Mouse (Mus musculus): ENCODE data around the gene C330021F23Rik. TPM values are rescaled to one million over a fixed set of nuclear protein-coding genes. Genes with fewer than 3 reads are reported as not detected.
"Not testable (repeated sequence)": the region's sequence is repeated elsewhere in the genome, so short reads cannot be mapped to it uniquely, and the experiment has no call there.

The C330021F23Rik gene
- polyA plus RNA-seq, 1 experiment from 2014 or later = 2.8 TPM

GRCm38 (mm10) chr8:3568378-3568777, 588 bp downstream of the C330021F23Rik start:
- Histone ChIP-seq H3K27ac (replicated peaks) (no peak overlapping the region), H3K9me3 (no peaks in the 10 kb centered on the region), H3K4me2 (replicated peaks) (peak overlapping the region; percentile 52), H3K4me3 (peak overlapping the region; percentile 36), H3K27me3 (no peaks in the 10 kb centered on the region), H3K4me1 (peaks cover 20% of the 10 kb centered on the region), H3K36me3 (no peaks in the 10 kb centered on the region), H3K9ac (replicated peaks) (peak overlapping the region; percentile 46; the same call in 1 of the 2 replicates)
- no peak for ATAC-seq (ENCODE audit: low FRiP score, low read depth)
- WGBS = 4% methylated on average over 7 of the region's 7 CpGs

GRCm38 (mm10) chr8:3569784-3570183, 2.0 kb downstream of the C330021F23Rik start:
- Histone ChIP-seq H3K9me3 (no peaks in the 10 kb centered on the region), H3K9ac (replicated peaks) (no peak overlapping the region), H3K4me2 (replicated peaks) (no peak overlapping the region), H3K36me3 (no peaks in the 10 kb centered on the region), H3K4me1 (peaks cover 20% of the 10 kb centered on the region), H3K27me3 (no peaks in the 10 kb centered on the region), H3K27ac (replicated peaks) (no peak overlapping the region), H3K4me3 (no peak overlapping the region)
- no peak for ATAC-seq (ENCODE audit: low FRiP score, low read depth)
- WGBS = 87% methylated on average over 5 of the region's 5 CpGs

- no peak overlapping the region for H3K4me3 ChIP-seq
- H3K4me2 ChIP-seq (replicated peaks) = no peak overlapping the region
- no peak overlapping the region for H3K27ac ChIP-seq (replicated peaks)
- no peaks in the 10 kb centered on the region for H3K36me3 ChIP-seq
- WGBS = 96% methylated on average over 3 of the region's 3 CpGs
- no peaks in the 10 kb centered on the region for H3K9me3 ChIP-seq
- ATAC-seq (ENCODE audit: low FRiP score, low read depth) = no peak
- no peak overlapping the region for H3K9ac ChIP-seq (replicated peaks)
- no peaks in the 10 kb centered on the region for H3K4me1 ChIP-seq
- H3K27me3 ChIP-seq = no peaks in the 10 kb centered on the region
Observed at GRCm38 (mm10) chr8:3574546-3574945, 6.8 kb downstream of the C330021F23Rik start.

- H3K4me1 ChIP-seq = no peaks in the 10 kb centered on the region
- H3K27me3 ChIP-seq = no peaks in the 10 kb centered on the region
- no peak overlapping the region for H3K9ac ChIP-seq (replicated peaks)
- H3K9me3 ChIP-seq = no peaks in the 10 kb centered on the region
- ATAC-seq (ENCODE audit: low FRiP score, low read depth) = no peak
- H3K36me3 ChIP-seq = no peaks in the 10 kb centered on the region
- H3K4me3 ChIP-seq = no peak overlapping the region
- 82% methylated on average over 15 of the region's 15 CpGs for WGBS
- no peak overlapping the region for H3K27ac ChIP-seq (replicated peaks)
- H3K4me2 ChIP-seq (replicated peaks) = no peak overlapping the region
Observed at GRCm38 (mm10) chr8:3576211-3576960, 8.6 kb downstream of the C330021F23Rik start.

- no peaks in the 10 kb centered on the region for H3K27me3 ChIP-seq
- 79% methylated on average over 9 of the region's 9 CpGs for WGBS
- H3K9ac ChIP-seq (replicated peaks) = no peak overlapping the region
- no peaks in the 10 kb centered on the region for H3K36me3 ChIP-seq
- no peak overlapping the region for H3K27ac ChIP-seq (replicated peaks)
- no peak overlapping the region for H3K4me2 ChIP-seq (replicated peaks)
- no peaks in the 10 kb centered on the region for H3K4me1 ChIP-seq
- no peaks in the 10 kb centered on the region for H3K9me3 ChIP-seq
- ATAC-seq (ENCODE audit: low FRiP score, low read depth) = no peak
- H3K4me3 ChIP-seq = no peak overlapping the region
Observed at GRCm38 (mm10) chr8:3579390-3580364, 11.9 kb downstream of the C330021F23Rik start.

- H3K4me1 ChIP-seq; H3K4me2 ChIP-seq (replicated peaks); H3K9me3 ChIP-seq; H3K36me3 ChIP-seq; H3K9ac ChIP-seq (replicated peaks); H3K27me3 ChIP-seq; H3K27ac ChIP-seq (replicated peaks); ATAC-seq (ENCODE audit: low FRiP score, low read depth); H3K4me3 ChIP-seq: not testable (repeated sequence)
- WGBS = 87% methylated on average over 3 of the region's 3 CpGs
Observed at GRCm38 (mm10) chr8:3581961-3582360, 14.2 kb downstream of the C330021F23Rik start.

GRCm38 (mm10) chr8:3586452-3586851, 18.7 kb downstream of the C330021F23Rik start:
- H3K27me3 ChIP-seq = peaks cover 12% of the 10 kb centered on the region; the same call in 1 of the 2 replicates
- H3K9ac ChIP-seq (replicated peaks) = no peak overlapping the region
- peaks cover 9% of the 10 kb centered on the region; the same call in 1 of the 2 replicates for H3K4me1 ChIP-seq
- no peak for ATAC-seq (ENCODE audit: low FRiP score, low read depth)
- WGBS = 89% methylated on average over 2 of the region's 2 CpGs
- no peak overlapping the region for H3K27ac ChIP-seq (replicated peaks)
- no peaks in the 10 kb centered on the region for H3K36me3 ChIP-seq
- no peaks in the 10 kb centered on the region for H3K9me3 ChIP-seq
- no peak overlapping the region for H3K4me3 ChIP-seq
- H3K4me2 ChIP-seq (replicated peaks) = no peak overlapping the region

- Histone ChIP-seq H3K4me2 (replicated peaks) (peak within 1 kb of the TSS; percentile 85), H3K4me3 (peak within 1 kb of the TSS; percentile 90), H3K27ac (replicated peaks) (peak within 1 kb of the TSS; percentile 79), H3K4me1 (peaks cover 9% of the 10 kb centered on the region; the same call in 1 of the 2 replicates), H3K27me3 (peaks cover 12% of the 10 kb centered on the region; the same call in 1 of the 2 replicates), H3K36me3 (no peaks in the 10 kb centered on the region), H3K9ac (replicated peaks) (peak within 1 kb of the TSS; percentile 93), H3K9me3 (no peaks in the 10 kb centered on the region)
- ATAC-seq (ENCODE audit: low FRiP score, low read depth) = no peak
- WGBS = 7% methylated on average over 7 of the region's 7 CpGs
Observed at GRCm38 (mm10) chr8:3586993-3587390, 19.2 kb downstream of the C330021F23Rik start, which contains the start of gene Camsap3. TSS of gene Camsap3 (plus strand) at chr8:3587293.

- H3K4me2 ChIP-seq (replicated peaks) = peak overlapping the region; percentile 85
- peak overlapping the region; percentile 90 for H3K4me3 ChIP-seq
- peak overlapping the region; percentile 93 for H3K9ac ChIP-seq (replicated peaks)
- no peaks in the 10 kb centered on the region for H3K9me3 ChIP-seq
- H3K27ac ChIP-seq (replicated peaks) = peak overlapping the region; percentile 79
- peak; percentile 82 for ATAC-seq (ENCODE audit: low FRiP score, low read depth)
- WGBS = under 1% methylated on average over 74 of the region's 77 CpGs
- H3K4me1 ChIP-seq = peaks cover 9% of the 10 kb centered on the region; the same call in 1 of the 2 replicates
- peaks cover 12% of the 10 kb centered on the region; the same call in 1 of the 2 replicates for H3K27me3 ChIP-seq
- H3K36me3 ChIP-seq = no peaks in the 10 kb centered on the region
Observed at GRCm38 (mm10) chr8:3587391-3588257, 19.8 kb downstream of the C330021F23Rik start.

- no peaks in the 10 kb centered on the region for H3K36me3 ChIP-seq
- peak overlapping the region; percentile 85 for H3K4me2 ChIP-seq (replicated peaks)
- peak overlapping the region; percentile 93 for H3K9ac ChIP-seq (replicated peaks)
- H3K4me1 ChIP-seq = peaks cover 9% of the 10 kb centered on the region; the same call in 1 of the 2 replicates
- ATAC-seq (ENCODE audit: low FRiP score, low read depth) = peak; percentile 68
- H3K9me3 ChIP-seq = no peaks in the 10 kb centered on the region
- H3K27me3 ChIP-seq = peaks cover 12% of the 10 kb centered on the region; the same call in 1 of the 2 replicates
- H3K4me3 ChIP-seq = peak overlapping the region; percentile 90
- H3K27ac ChIP-seq (replicated peaks) = peak overlapping the region; percentile 79
- 2% methylated on average over 11 of the region's 11 CpGs for WGBS
Observed at GRCm38 (mm10) chr8:3588258-3588633, 20.5 kb downstream of the C330021F23Rik start.

- no peaks in the 10 kb centered on the region for H3K9me3 ChIP-seq
- no peak overlapping the region for H3K4me3 ChIP-seq
- H3K27me3 ChIP-seq = no peaks in the 10 kb centered on the region
- no peak overlapping the region for H3K27ac ChIP-seq (replicated peaks)
- H3K4me2 ChIP-seq (replicated peaks) = no peak overlapping the region
- no peak overlapping the region for H3K9ac ChIP-seq (replicated peaks)
- no peak for ATAC-seq (ENCODE audit: low FRiP score, low read depth)
- H3K4me1 ChIP-seq = peaks cover 6% of the 10 kb centered on the region; the same call in 1 of the 2 replicates
- 69% methylated on average over 3 of the region's 3 CpGs for WGBS
- peaks cover 7% of the 10 kb centered on the region for H3K36me3 ChIP-seq
Observed at GRCm38 (mm10) chr8:3593470-3593869, 25.7 kb downstream of the C330021F23Rik start.

All from midbrain, embryonic 12.5 days (tissue).